Mouse (Mus musculus) embryonic fibroblast, embryonic 13.5 days (primary cell): ENCODE measurements around the gene Hps4.

ENCODE experiments used
- CTCF ChIP-seq: IDR thresholded peaks from 2 replicates; pipeline ENCODE4 v1.5.1; 2011; ENCODE audit warnings: mild to moderate bottlenecking, control low read depth, low read length, moderate library complexity, borderline replicate concordance; ENCODE audit not compliant: insufficient read depth
- POLR2A ChIP-seq: IDR thresholded peaks from 2 replicates; pipeline ENCODE4 v1.6.1; 2011; ENCODE audit warnings: low read depth, mild to moderate bottlenecking, control low read depth, low read length, moderate library complexity

DNA sequence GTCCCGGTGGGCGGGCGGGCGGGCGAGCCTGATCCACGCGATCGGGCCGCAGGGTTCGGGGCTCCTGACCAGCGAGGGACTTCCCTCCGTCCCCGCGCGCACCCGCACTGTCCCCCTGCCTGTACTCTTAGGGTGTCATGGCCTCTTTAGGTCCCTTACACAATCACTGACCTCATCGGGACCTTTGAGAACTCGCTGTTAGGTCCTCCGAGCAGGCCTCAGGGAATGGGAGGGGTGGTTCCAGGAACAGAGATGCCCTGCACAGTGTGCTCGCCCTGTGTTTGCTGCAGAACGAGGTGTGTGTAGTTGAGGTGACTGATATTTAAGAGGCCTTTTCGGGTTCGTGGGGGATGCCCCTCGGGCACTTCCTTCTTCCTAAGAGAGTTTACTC is 317 bp downstream of the Hps4 start:
- TF ChIP-seq POLR2A (no peak; the same call in 1 of the 2 replicates), CTCF (no peak)
